Mouse (Mus musculus): ENCODE results near the gene Tom1l2. TPM values are rescaled to one million over a fixed set of nuclear protein-coding genes. Genes with fewer than 3 reads are reported as not detected.

The Tom1l2 gene
- total RNA-seq, 2 experiments from 2014 or later: 4.8 to 9.0 TPM

DNA sequence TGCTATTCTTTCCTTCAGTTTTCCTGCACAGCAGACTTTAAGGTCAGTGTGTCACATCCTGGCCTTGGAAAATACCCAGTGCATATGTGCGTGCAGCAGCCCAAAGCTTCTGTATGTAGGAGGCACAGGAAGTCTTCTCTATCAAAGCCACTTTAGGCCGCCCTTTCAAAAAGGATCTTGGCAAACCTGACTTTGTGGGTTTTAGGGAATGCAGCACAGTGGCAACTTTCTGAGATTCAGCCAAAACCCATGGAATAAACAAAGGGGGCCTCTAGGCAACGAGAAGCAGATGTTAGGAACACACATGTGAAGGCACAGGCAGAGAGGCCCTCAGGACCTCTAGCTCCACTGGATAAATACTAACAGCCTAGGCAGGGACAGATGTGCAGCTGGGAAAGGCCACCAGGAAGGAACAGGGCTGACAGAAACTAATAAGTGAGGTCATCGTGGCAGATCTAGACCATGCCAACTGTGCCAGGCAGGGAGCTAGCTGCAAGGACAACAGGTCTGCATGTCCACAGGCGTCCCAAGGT lies 79.4 kb downstream of the Tom1l2 start:
- no peak for ATAC-seq (replicated peaks; ENCODE audit: poor library complexity)

DNA sequence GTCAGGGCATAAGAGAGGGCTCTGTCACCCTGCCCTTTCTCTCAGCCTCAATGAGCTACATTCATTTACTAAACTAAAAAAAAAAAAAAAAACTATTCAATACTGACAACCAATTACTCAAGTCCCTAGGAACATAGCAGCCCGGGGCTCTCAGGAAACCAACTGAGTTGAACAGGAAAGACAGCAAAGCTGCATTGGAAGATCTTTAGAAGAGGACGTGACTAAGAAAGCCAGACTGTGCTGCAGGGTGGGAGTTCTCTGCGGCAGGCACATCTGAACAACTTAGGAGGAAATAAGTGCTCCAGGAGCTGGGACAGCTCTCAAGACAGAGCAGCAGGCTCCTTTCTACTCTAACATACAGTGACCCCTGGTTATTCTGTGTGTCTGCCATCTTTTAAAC lies 84.1 kb downstream of the Tom1l2 start:
- no peak for ATAC-seq (replicated peaks; ENCODE audit: poor library complexity)

DNA sequence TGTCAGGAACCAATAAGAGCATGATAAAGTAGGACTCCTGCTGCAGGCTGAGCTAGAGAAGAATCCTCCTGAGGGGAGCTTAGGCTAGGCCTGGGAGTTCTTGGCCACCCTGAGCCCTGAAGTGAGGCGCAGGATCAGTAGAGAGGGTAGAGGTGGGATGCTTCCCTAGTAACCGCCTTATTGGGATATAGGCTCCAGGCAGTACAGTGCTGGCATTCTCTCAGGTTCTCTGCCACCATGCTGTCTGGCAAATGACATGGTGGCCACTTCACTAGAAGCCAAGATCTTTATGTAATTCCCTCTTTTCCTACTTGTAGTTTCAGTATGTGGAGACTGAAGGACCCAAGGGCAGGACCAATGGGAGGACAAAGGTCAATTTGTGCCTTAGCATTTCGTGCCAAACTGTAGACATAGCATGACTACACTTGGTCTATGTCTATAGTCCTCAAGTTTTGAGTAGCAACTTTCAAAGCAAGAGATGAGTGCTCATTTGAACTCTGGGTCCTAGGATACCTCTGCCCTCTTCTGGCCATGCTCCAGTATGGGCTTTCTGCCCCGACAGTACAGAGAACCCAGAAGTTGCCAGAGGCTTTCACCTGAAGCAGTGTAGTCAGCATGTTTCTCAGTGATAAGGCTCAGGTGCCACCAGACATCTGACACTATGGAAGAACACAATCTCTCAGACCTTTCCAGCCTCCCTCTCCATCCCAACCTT lies 87.3 kb downstream of the Tom1l2 start:
- no peak for ATAC-seq (replicated peaks; ENCODE audit: poor library complexity)

DNA sequence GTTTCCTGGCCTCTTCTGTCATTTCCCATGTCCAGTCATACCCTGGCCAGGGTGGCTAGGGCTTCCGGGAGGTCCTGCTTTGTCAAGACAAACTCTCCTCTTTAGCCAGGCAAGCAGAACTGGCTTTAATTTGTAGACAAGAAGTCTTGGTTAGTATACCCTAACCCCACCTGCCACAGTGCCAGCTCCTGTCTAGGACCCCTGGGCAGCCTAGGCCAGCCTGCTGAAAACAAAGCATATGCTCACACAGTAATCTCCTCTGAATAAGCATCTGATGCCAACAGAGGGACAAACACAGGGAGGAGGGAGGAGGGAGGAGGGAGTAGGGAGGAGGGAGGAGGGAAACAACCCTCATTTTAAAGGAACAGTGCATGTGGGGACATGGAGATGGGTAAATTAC lies 88.1 kb downstream of the Tom1l2 start:
- no peak for ATAC-seq (replicated peaks; ENCODE audit: poor library complexity)

DNA sequence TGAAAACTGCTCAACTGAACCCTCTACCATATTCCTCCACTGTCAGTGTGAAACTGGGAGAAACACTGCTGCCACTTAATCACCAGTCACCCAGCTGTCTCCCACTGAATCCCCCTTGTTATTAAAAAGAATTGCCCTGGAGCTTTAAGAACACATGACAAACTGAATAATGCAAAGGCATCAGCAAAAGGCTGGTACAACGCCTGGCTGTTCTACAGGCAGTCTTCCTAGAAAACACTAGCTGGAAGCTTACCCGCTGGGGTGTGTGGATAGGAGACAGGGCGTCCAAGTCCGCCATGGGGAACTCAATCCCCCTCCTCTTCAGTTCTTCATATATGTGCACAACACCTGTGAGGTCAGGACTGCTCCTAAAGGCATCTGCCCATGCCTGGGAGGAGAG lies 90.3 kb downstream of the Tom1l2 start:
- ATAC-seq (replicated peaks; ENCODE audit: poor library complexity): no peak

DNA sequence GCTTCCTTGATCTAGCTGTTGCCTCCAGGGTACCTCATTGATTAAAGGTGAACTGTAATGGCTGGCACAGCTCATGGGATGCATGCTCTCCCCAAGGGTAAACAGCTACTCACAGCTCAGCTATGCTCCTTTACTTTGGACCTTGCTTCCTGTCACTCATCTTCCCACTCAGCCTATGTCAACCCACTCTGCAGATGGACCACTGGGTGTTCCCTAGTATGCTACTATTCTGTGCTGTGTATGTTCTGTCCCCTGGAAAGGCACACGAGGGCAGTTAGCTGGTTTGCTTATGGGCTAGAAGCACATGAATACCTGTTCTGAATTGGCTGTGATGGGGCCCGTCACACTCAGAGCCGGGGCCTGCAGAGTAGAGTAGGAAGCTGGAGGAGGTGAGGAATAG lies 92.0 kb downstream of the Tom1l2 start:
- no peak for ATAC-seq (replicated peaks; ENCODE audit: poor library complexity)

DNA sequence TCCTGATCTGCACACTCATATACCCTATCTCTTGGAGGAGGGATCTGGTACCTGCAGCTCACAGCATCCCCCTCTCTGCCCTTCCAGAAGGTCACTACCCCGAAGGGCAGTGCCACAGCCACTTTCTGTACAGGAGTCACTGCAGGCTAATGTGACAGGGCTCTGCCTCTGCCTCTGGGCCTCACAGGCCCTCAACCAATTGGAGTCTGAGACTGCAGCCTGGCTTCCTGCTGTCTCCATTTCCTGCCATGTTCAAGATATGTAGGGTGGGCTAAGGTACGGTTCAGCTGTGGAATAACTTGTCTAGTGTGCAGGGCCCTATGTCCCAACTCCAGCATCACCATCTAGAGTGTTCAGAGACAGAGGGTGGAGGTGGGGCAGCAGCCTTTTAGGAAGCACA lies 95.0 kb downstream of the Tom1l2 start:
- no peak for ATAC-seq (replicated peaks; ENCODE audit: poor library complexity)

DNA sequence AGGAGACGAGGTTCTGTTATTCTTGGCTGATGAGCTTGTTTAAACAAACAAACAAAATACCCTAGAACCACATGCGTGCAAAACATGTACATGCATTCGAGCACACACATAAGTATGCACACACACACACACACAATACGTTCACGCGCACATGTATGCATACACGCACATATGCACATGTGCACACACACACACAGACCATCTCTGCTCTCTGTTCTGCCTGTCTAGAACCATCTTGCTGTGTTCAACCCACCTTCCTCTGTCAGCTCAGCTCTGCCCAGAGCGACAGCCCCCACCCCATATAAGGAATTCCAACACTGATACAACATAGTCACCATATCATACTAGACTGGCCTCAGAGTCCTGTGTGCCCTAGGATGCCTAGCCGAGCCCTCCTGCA lies 96.0 kb downstream of the Tom1l2 start:
- no peak for ATAC-seq (replicated peaks; ENCODE audit: poor library complexity)

DNA sequence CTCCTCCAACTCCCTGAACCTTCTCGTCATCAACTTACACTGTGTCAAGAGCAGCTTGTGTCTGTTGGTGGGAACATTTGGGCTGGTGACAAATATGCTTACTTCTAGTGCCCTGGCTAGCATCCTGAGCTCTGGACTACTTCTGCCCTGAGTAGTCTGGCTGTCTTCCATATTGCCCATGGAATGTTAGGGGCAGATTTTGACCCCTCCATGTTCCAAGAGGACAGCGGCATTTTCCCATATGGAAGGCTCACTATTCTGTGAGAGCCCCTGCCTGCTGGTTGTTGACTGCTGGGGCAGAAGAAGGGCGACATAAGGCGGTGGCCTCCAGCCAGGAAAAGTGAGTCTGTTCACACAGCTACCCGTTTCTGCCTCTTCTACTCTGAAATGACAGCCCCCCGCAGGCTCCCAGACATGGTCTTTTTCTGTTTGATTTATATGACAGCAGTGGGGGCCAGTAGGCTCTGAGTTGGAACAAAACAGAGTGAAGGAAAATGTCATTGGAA lies 96.5 kb downstream of the Tom1l2 start:
- no peak for ATAC-seq (replicated peaks; ENCODE audit: poor library complexity)

DNA sequence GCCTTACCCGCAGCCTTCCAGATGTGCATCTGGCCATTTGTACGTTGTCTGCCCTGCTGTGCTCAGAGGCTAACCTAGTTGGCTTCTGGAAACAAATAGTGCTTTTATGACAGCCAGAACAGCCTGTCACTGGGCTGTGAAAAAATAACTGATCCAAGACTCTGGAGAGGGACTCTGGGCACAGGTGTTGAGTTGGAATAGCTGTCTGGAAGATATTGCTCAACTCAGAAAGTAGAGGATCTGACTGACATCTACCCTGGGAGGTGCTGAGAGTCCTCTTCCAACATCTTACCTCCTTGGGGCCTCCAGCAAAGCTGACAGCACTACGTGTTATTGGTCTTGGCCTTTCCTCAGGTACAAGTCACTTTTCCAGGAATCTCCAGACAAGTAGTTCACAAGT lies 97.1 kb downstream of the Tom1l2 start:
- no peak for ATAC-seq (replicated peaks; ENCODE audit: poor library complexity)

DNA sequence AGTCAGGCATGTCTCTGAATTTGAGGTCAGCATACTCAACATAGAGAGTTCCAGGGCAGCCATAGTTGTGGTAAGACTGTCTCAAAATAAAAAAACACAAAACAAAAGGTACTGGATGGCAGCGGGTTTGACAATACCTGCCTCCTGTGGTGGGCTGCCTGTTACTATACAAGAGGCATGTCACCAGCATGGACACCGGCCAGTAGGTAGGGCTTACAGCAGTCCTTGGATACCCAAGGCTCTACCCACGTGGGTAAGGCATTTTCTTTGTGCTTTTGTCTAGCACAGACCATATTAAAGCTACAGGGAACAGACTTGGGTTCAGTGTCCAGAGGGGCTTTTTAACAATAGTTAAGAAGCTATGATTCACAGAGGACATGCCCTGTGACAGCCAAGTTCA lies 97.5 kb downstream of the Tom1l2 start:
- no peak for ATAC-seq (replicated peaks; ENCODE audit: poor library complexity)

DNA sequence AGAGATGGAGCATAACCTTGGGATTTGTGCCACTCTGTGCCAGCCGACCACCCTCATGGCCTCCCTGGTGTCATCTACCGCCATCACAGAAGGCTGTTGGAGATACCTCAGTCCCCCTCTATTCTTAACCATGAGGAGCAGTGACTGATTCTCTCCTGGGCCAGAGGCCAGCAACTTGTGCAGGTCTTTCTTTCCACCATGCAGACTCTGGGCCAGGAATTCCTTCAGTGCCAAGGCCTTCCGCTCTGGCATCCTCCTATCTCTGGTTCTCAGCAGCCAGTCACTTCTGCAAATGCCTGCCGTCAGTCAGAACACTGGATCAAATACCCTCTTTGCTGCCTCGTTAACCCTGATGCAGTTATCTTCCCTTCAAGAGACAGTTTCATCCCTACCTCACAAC lies 98.4 kb downstream of the Tom1l2 start:
- ATAC-seq (replicated peaks; ENCODE audit: poor library complexity): no peak

DNA sequence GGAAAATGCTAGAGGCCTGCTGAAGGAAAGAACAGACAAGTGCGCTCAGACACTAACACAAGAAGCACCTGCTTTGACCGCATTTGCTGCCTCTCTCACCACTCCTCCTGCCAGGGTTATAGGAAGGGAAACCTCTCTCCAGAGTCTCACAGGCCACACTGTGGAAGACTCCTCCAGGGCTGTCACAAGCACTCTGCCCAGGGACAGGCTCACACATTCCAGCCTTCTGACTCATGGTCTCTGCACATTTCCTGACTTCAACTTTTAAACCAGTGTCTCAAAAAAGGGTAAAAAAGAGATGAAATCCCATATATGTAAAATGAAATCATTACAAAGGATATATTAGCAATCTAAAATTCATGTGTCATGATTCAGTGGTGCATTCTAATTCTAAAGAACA lies 99.2 kb downstream of the Tom1l2 start:
- ATAC-seq (replicated peaks; ENCODE audit: poor library complexity): no peak

DNA sequence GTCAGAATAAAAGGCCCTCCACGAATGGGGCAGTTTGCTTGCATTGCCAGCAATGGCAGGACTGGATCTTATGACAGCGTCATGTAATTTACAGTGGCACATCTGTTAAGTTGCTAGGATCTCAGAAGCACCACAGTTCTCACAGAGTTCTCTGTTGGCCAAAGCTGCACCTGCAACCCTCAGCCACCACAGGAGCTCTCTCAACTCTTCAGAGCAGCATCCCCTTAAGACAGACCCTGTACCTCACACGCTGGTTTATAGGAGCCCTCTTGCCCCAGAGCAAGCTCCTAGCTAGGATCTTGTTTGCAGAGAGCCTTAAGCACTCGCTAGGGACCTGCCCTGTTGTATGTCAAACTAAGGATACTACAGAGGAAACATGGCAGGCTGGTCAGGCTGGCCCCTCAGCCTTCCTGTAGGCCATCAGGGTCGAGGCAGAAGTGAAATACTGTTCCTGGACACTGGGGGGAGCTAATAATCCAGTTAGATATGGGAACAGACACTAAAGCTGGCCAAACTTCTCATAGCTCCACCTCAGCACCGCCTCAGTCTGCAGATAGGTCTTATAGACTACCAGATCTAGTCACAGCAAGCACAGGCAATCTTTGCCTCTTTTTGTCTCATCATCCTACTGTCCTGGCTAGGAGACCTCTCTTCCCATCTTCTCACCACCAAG lies 101.6 kb downstream of the Tom1l2 start:
- peak; percentile 96 for ATAC-seq (replicated peaks; ENCODE audit: poor library complexity)

DNA sequence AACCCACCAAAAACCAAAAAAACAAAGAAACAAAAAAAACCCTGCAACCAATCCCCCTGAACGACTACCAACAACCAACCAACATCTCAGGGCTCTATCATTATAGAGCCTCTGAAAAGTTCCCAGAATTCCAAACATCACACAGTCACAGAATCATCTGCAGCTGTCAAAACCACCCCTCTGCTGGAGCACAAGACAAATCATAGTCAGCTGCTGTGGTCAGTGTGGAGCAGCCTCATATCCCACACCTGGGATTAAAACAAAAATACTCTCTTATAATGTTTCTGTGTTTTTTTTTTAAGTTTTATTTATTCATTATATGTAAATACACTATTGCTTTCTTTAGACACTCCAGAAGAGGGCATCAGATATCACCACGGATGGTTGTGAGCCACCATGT lies 102.8 kb downstream of the Tom1l2 start:
- no peak for ATAC-seq (replicated peaks; ENCODE audit: poor library complexity)

DNA sequence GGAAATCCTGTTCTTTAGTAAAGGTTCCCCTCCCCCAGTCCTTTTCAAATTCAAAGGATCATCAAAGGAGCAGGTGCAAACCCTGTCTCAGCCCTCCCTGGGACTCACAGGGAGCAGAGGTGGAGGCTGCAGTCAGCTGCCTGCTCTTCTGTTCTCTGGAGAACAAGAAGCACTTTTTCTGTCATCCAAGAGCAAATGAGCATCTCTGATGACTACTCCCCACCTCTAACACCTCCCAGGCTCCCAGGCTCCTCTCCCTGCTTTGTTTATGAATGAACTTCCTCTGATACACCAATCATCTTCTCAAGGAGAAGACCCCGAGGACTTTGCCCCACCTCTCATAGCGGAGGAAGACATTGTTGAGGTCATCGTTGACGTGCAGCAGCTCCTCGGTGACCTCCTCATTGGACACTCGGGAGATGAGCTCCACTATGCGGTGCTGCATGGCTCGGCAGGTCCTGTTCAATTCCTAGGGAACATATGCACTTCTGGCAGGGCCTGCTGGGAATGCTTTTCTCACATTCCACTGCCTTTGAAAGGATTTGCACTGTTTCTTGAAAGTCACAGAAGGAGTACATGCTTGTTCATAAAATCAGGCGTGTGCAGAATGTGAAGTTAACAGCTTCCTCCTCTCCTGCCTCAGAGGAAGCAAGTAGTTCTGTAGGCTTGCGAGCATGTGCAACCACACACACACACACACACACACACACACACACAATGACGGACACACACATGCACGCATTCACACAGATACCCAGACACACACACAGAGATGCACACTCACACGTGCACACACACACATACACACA lies 103.9 kb downstream of the Tom1l2 start:
- ATAC-seq (replicated peaks; ENCODE audit: poor library complexity): no peak

DNA sequence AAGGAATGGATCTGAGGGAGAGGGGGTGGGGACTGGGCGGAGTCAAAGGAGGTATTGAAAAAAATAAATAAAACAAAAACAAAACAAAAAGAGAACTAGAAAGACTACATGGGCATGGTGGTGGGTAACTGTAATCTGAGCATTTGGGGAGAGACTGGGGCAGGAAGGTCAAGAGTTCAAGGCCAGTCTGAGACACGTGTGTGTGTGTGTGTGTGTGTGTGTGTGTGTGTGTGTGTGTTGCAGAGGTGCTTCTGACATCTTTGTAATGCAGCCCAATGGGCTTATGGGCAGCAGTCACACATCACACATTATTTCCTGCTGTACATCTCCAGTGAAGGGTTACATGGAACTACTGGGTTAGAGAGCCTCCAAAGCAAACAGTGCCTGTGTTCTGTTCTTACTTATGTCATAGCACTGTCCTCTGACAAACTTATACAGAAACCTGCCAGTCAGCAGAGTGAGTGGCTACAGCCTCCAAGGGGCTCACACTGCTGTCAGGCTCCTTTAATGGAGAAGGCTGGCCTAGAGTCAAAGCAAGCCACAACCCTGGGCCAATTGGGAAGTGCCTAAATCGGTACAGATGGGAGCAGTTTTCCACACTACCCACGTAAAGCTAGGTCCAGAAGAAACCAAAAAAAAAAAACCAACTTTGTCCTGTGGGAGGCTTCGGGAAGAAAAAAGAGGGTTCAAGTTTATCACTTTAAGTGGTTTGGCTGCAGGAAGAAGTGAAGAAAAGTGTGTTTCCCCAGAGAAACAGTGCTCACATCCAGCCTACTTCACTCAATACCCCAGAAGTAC lies 104.8 kb downstream of the Tom1l2 start:
- ATAC-seq (replicated peaks; ENCODE audit: poor library complexity): no peak

DNA sequence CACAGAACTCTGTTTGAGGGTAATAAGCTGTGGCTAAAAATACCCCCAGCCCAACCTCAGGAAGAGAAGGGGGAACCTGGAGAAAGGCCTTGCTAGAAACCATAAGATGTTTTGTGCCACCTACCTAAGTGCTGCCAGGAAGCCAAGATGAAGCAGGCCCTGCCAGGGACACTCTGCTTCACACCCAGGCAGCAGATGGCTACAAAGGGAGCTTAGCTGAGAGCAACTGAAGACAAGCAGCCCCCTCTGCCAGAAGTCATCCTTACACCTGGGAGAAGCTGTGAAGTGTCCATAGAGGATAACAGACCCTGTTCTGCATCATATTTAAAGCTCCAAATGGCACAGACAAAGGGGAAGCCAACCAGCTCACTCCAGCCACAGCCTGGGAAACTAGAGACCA lies 106.6 kb downstream of the Tom1l2 start:
- no peak for ATAC-seq (replicated peaks; ENCODE audit: poor library complexity)

DNA sequence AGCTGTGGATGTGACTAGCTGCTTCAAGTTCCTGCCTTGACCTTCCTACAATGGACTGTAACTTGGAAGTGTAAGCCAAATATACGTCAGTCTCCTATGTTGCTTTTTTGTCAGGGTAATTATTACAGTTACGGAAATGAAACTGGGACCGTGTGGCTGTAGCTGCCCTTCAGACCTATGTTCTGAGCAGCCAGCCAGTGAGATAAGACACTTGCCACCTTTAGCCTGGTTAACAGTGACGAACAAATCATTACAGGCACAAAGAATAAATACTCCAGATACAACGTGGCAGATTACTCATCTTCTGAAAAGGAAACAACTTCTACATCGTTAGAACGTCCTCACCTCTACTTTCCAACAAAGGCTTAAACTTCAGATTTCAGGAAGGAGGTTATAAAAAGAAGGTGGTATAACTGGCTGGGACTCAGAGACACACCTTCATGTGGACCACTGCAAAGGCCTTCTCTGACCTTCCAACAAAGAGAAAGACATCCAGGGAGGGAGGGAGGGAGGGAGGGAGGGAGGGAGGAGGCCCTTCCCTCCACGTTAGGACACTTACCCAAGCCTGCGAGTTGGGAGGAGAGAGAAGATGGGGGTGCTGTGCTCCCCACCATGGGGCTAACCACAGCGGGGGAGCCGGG lies 108.1 kb downstream of the Tom1l2 start:
- ATAC-seq (replicated peaks; ENCODE audit: poor library complexity): no peak

DNA sequence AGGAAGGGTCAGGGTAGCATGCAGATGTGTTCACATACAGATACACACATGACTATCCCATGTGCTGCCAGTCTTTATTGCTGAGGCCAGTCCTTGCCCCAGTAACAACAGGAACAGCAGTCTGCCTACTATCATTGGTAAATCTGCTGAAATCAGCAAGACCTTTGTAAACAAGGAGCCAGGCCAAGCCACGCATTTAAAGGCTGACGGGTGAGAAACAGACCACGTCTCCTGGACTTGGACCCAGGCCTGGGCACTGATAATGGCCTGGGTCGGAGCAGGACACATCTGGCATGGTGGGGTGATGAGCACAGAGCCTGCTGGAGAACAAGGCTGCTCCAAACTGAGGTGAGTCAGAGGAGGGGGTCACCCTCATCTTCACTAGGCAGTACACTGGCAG lies 112.2 kb downstream of the Tom1l2 start:
- ATAC-seq (replicated peaks; ENCODE audit: poor library complexity): no peak

Data from megakaryocyte progenitor cell, adult 5-6 weeks (primary cell).